Mouse (Mus musculus): ENCODE results near the gene Myo1f.

DNA sequence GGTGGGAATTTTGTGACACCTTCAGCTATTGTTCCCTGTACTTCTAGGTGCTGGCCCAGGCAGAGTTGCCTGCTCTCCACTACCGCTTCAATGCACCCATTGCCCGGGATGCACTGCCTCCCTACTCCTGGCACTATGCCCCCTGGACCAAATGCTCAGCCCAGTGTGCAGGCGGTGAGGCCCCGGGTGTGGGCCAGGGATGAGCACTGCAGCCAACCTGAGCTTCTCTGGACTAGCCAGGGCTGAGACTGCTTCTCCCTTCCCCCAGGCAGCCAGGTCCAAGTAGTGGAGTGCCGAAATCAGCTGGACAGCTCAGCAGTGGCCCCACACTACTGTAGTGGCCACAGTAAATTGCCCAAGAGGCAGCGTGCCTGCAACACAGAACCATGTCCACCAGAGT is 6.3 kb upstream of the Myo1f start:
- TF ChIP-seq GATA1 (IDR thresholded peaks at IDR 0.05; ENCODE audit: low read length) (no peak), TAL1 (IDR thresholded peaks at IDR 0.05; ENCODE audit: low read length) (no peak)

Data from erythroblast, embryonic 14.5 days (primary cell).